Mouse (Mus musculus): ENCODE results near the gene Cpa5. TPM values are rescaled to one million over a fixed set of nuclear protein-coding genes. Genes with fewer than 3 reads are reported as not detected.

Gene Cpa5
- polyA plus RNA-seq, 1 experiment from 2014 or later, result 0.57 TPM

- no peak overlapping the region for H3K4me2 ChIP-seq (replicated peaks; ENCODE audit: low read depth, low read length)
- no peak overlapping the region for H3K4me3 ChIP-seq (ENCODE audit: low read length)
- H3K36me3 ChIP-seq (ENCODE audit: control insufficient read depth, insufficient read depth, low read length), result no peaks in the 10 kb centered on the region
- H3K27ac ChIP-seq (ENCODE audit: low read depth, low read length), result no peak overlapping the region
- no peaks in the 10 kb centered on the region for H3K9me3 ChIP-seq (ENCODE audit: control insufficient read depth, low read length)
- 97% methylated on average over 1 of the region's 1 CpGs for WGBS
- no peaks in the 10 kb centered on the region for H3K27me3 ChIP-seq (ENCODE audit: control insufficient read depth, insufficient read depth, low read length)
- peaks cover 19% of the 10 kb centered on the region for H3K4me1 ChIP-seq (ENCODE audit: control insufficient read depth, insufficient read depth, low read length)
- no peak overlapping the region for H3K9ac ChIP-seq (ENCODE audit: low read depth, low read length)
- no peak for ATAC-seq (ENCODE audit: low FRiP score, low TSS enrichment)
Measured at GRCm38 (mm10) chr6:30574945-30575344, 35.9 kb upstream of the Cpa5 start.

DNA sequence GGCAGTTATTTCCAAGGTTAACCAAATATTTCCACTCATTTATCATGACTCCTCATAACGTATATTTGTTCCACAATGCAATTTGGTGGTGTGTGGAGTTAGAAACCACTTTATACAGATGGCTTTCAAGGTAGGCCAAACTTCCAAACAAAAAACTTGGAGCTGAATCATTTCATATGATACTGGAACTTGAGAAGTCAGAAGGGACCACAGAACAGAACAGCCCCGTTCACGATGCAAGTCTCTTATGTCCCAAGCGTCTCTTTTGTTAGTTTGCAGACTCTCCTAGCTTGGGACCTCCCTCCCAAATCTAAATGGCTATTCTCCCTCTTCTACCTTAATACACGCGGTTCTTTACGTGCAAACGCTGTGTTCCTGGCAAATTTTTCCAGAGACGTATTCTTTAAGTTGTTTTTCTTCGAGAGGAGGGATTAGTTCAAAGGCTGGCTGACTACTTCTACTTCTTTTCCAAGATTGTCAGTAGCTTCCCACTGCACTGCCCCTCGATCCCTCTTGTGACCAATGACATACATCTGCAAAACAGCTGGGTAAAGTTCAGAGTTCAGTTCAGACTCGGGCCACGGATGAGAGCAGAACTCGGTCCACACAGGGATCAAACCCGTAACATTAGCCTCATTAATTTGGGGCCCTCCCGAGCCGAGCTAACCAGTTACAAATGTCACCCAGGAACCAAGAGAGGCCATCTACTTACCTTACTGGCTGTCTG is 34.2 kb upstream of the Cpa5 start:
- no peaks in the 10 kb centered on the region for H3K27me3 ChIP-seq (ENCODE audit: control insufficient read depth, insufficient read depth, low read length)
- H3K4me2 ChIP-seq (replicated peaks; ENCODE audit: low read depth, low read length), result no peak overlapping the region
- no peak overlapping the region for H3K4me3 ChIP-seq (ENCODE audit: low read length)
- WGBS, result 39% methylated on average over 17 of the region's 17 CpGs
- no peak for ATAC-seq (ENCODE audit: low FRiP score, low TSS enrichment)
- no peaks in the 10 kb centered on the region for H3K9me3 ChIP-seq (ENCODE audit: control insufficient read depth, low read length)
- no peaks in the 10 kb centered on the region for H3K36me3 ChIP-seq (ENCODE audit: control insufficient read depth, insufficient read depth, low read length)
- peaks cover 29% of the 10 kb centered on the region for H3K4me1 ChIP-seq (ENCODE audit: control insufficient read depth, insufficient read depth, low read length)
- no peak overlapping the region for H3K9ac ChIP-seq (ENCODE audit: low read depth, low read length)
- peak overlapping the region; percentile 59; the same call in 1 of the 2 replicates for H3K27ac ChIP-seq (ENCODE audit: low read depth, low read length)

DNA sequence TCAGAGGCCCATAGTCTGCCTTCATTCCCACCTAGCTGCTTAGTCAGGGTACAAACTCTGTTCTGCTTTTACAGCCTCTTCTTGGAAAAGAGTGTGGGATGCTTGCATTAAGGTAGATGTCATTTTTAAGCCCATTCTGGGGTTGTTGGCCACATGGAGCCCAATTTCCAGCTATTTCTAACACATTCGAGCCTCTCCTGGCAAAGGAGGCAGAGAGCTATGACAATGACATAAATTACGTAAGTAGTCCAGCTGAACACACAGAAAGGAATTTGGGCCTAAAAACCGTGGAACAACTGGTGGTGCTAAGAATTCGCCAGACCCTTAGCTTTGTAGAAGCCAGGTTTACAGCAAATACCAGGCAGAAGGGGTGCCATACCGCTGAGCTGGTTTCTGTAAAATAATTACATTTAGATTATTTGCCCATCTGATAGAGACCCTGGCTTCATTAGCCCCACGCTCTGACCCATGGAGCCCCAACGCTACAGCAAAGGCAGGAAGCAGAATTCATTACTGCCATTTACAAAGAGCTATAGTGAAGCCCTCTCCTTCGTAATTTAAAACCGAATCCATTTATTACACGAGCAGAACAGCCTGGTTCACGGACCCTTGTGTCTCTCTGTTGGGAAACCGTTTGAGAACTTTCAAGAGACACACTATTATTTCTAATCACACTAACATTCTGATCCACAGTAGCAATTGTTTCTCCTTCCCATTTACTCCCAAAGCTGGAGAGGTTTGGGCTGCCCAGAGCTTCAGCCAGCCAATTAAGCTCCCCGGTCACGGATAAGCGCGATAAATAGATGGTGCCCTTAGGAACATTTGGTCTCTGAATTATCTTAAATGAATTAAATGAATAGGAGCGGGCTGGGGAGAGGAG is 30.6 kb upstream of the Cpa5 start:
- Histone ChIP-seq H3K9me3 (ENCODE audit: control insufficient read depth, low read length) (no peaks in the 10 kb centered on the region), H3K4me2 (replicated peaks; ENCODE audit: low read depth, low read length) (no peak overlapping the region), H3K36me3 (ENCODE audit: control insufficient read depth, insufficient read depth, low read length) (no peaks in the 10 kb centered on the region), H3K4me3 (ENCODE audit: low read length) (no peak overlapping the region), H3K4me1 (ENCODE audit: control insufficient read depth, insufficient read depth, low read length) (peaks cover 29% of the 10 kb centered on the region), H3K27ac (ENCODE audit: low read depth, low read length) (0 out of 2 replicates have a peak overlapping the region, but pooled peaks have one; percentile 55), H3K9ac (ENCODE audit: low read depth, low read length) (peak overlapping the region; percentile 18; the same call in 1 of the 2 replicates), H3K27me3 (ENCODE audit: control insufficient read depth, insufficient read depth, low read length) (no peaks in the 10 kb centered on the region)
- 40% methylated on average over 17 of the region's 17 CpGs for WGBS
- no peak for ATAC-seq (ENCODE audit: low FRiP score, low TSS enrichment)

DNA sequence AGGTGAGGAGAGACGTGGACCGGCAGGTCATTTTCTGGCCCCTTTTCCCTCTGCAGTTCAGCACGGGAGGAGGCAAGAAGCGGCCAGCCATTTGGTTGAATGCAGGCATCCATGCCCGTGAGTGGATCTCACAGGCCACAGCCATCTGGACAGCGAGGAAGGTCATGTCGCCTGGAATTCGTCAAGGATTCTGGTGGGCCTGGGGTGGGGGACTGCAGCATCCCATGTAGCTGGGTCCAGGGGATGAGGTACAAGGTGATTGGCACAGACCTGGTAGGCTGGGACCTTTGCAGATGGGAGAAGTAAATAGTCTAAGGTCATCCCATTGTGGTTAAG is 30.0 kb upstream of the Cpa5 start:
- 36% methylated on average over 8 of the region's 8 CpGs for WGBS

GRCm38 (mm10) chr6:30586886-30587442 is 23.8 kb upstream of the Cpa5 start:
- Histone ChIP-seq H3K36me3 (ENCODE audit: control insufficient read depth, insufficient read depth, low read length) (no peaks in the 10 kb centered on the region), H3K4me3 (ENCODE audit: low read length) (no peak overlapping the region), H3K9me3 (ENCODE audit: control insufficient read depth, low read length) (no peaks in the 10 kb centered on the region), H3K4me1 (ENCODE audit: control insufficient read depth, insufficient read depth, low read length) (peaks cover 22% of the 10 kb centered on the region), H3K9ac (ENCODE audit: low read depth, low read length) (no peak overlapping the region), H3K4me2 (replicated peaks; ENCODE audit: low read depth, low read length) (no peak overlapping the region), H3K27me3 (ENCODE audit: control insufficient read depth, insufficient read depth, low read length) (no peaks in the 10 kb centered on the region), H3K27ac (ENCODE audit: low read depth, low read length) (no peak overlapping the region)
- no peak for ATAC-seq (ENCODE audit: low FRiP score, low TSS enrichment)
- 77% methylated on average over 7 of the region's 7 CpGs for WGBS

More for the DNA sequence above, 30.0 kb upstream of the Cpa5 start:
- Histone ChIP-seq H3K4me1 (ENCODE audit: control insufficient read depth, insufficient read depth, low read length) (peaks cover 27% of the 10 kb centered on the region), H3K4me3 (ENCODE audit: low read length) (no peak overlapping the region), H3K9me3 (ENCODE audit: control insufficient read depth, low read length) (no peaks in the 10 kb centered on the region), H3K27ac (ENCODE audit: low read depth, low read length) (0 out of 2 replicates have a peak overlapping the region, but pooled peaks have one; percentile 55), H3K36me3 (ENCODE audit: control insufficient read depth, insufficient read depth, low read length) (no peaks in the 10 kb centered on the region), H3K9ac (ENCODE audit: low read depth, low read length) (no peak overlapping the region), H3K27me3 (ENCODE audit: control insufficient read depth, insufficient read depth, low read length) (no peaks in the 10 kb centered on the region), H3K4me2 (replicated peaks; ENCODE audit: low read depth, low read length) (no peak overlapping the region)
- ATAC-seq (ENCODE audit: low FRiP score, low TSS enrichment), result no peak

- ATAC-seq (ENCODE audit: low FRiP score, low TSS enrichment), result no peak
- H3K9ac ChIP-seq (ENCODE audit: low read depth, low read length), result no peak overlapping the region
- peaks cover 22% of the 10 kb centered on the region for H3K4me1 ChIP-seq (ENCODE audit: control insufficient read depth, insufficient read depth, low read length)
- H3K9me3 ChIP-seq (ENCODE audit: control insufficient read depth, low read length), result no peaks in the 10 kb centered on the region
- H3K27ac ChIP-seq (ENCODE audit: low read depth, low read length), result peak overlapping the region; percentile 49; the same call in 1 of the 2 replicates
- no peak overlapping the region for H3K4me2 ChIP-seq (replicated peaks; ENCODE audit: low read depth, low read length)
- H3K36me3 ChIP-seq (ENCODE audit: control insufficient read depth, insufficient read depth, low read length), result no peaks in the 10 kb centered on the region
- H3K4me3 ChIP-seq (ENCODE audit: low read length), result no peak overlapping the region
- WGBS, result 11% methylated on average over 2 of the region's 2 CpGs
- H3K27me3 ChIP-seq (ENCODE audit: control insufficient read depth, insufficient read depth, low read length), result no peaks in the 10 kb centered on the region
Measured at GRCm38 (mm10) chr6:30589819-30590218, 21.0 kb upstream of the Cpa5 start.

- Histone ChIP-seq H3K27me3 (ENCODE audit: control insufficient read depth, insufficient read depth, low read length) (no peaks in the 10 kb centered on the region), H3K4me3 (ENCODE audit: low read length) (no peak overlapping the region), H3K27ac (ENCODE audit: low read depth, low read length) (no peak overlapping the region), H3K4me2 (replicated peaks; ENCODE audit: low read depth, low read length) (no peak overlapping the region), H3K36me3 (ENCODE audit: control insufficient read depth, insufficient read depth, low read length) (no peaks in the 10 kb centered on the region), H3K9ac (ENCODE audit: low read depth, low read length) (no peak overlapping the region), H3K4me1 (ENCODE audit: control insufficient read depth, insufficient read depth, low read length) (peaks cover 25% of the 10 kb centered on the region), H3K9me3 (ENCODE audit: control insufficient read depth, low read length) (no peaks in the 10 kb centered on the region)
- ATAC-seq (ENCODE audit: low FRiP score, low TSS enrichment), result no peak; the same call in 1 of the 2 replicates
- 17% methylated on average over 5 of the region's 5 CpGs for WGBS
Measured at GRCm38 (mm10) chr6:30591851-30592404, 18.9 kb upstream of the Cpa5 start.

- Histone ChIP-seq H3K4me3 (ENCODE audit: low read length) (no peak overlapping the region), H3K4me2 (replicated peaks; ENCODE audit: low read depth, low read length) (no peak overlapping the region), H3K9me3 (ENCODE audit: control insufficient read depth, low read length) (no peaks in the 10 kb centered on the region), H3K27ac (ENCODE audit: low read depth, low read length) (no peak overlapping the region), H3K9ac (ENCODE audit: low read depth, low read length) (no peak overlapping the region), H3K36me3 (ENCODE audit: control insufficient read depth, insufficient read depth, low read length) (no peaks in the 10 kb centered on the region), H3K4me1 (ENCODE audit: control insufficient read depth, insufficient read depth, low read length) (peaks cover 21% of the 10 kb centered on the region), H3K27me3 (ENCODE audit: control insufficient read depth, insufficient read depth, low read length) (no peaks in the 10 kb centered on the region)
- WGBS, result 62% methylated on average over 10 of the region's 10 CpGs
- no peak for ATAC-seq (ENCODE audit: low FRiP score, low TSS enrichment)
Measured at GRCm38 (mm10) chr6:30592417-30592974, 18.3 kb upstream of the Cpa5 start.
